Mouse (Mus musculus) bone marrow macrophage, adult 2 months (primary cell): ENCODE data around the gene Ptgdr2.

Experiments
- CTCF ChIP-seq: IDR thresholded peaks from 2 replicates; pipeline ENCODE4 v1.5.1; 2012; ENCODE audit warnings: low read depth, mild to moderate bottlenecking, low read length, moderate library complexity
- POLR2A ChIP-seq: IDR thresholded peaks from 2 replicates; pipeline ENCODE4 v1.6.1; 2012; ENCODE audit warnings: mild to moderate bottlenecking, low read depth, low read length, borderline replicate concordance

GRCm38 (mm10) chr19:10988563-10988962 lies 51.6 kb downstream of the Ptgdr2 start:
- TF ChIP-seq CTCF (no peak), POLR2A (no peak)
